Mouse (Mus musculus): ENCODE measurements around the gene Nckipsd. TPM values are rescaled to one million over a fixed set of nuclear protein-coding genes. Genes with fewer than 3 reads are reported as not detected.

Gene Nckipsd
- total and polyA plus RNA-seq, 3 experiments, result 6.4 to 13.2 (median 6.6) TPM

- no peak overlapping the region for H3K4me3 ChIP-seq (replicated peaks in 1 of 3; ENCODE audit: low read depth in 2 of 3, low read length in 2 of 3, poor library complexity in 1 of 3)
- H3K79me2 ChIP-seq (replicated peaks; ENCODE audit: control insufficient read depth, extremely low read depth, insufficient read depth, poor library complexity, severe bottlenecking), result peaks cover 75% of the 10 kb centered on the region
- H3K9me3 ChIP-seq (replicated peaks; ENCODE audit: low read length), result no peaks in the 10 kb centered on the region
- H3K9ac ChIP-seq (ENCODE audit: insufficient read depth, low read depth), result no peak overlapping the region
- H3K27me3 ChIP-seq (replicated peaks), result no peaks in the 10 kb centered on the region
- dilution Hi-C loops (cut with MboI; ENCODE audit: extremely low pct_ligation_motif_present, extremely low pct_unique_long_range_greater_than_20kb, low sequenced_read_pairs) (no loop called here), in situ Hi-C loops (cut with MboI; ENCODE audit: low pct_ligation_motif_present, low pct_unique_long_range_greater_than_20kb, low sequenced_read_pairs) (no loop called here)
- no peak for DNase-seq (ENCODE audit: extremely low read depth)
- H3K4me1 ChIP-seq (ENCODE audit: control insufficient read depth in 1 of 2, insufficient read depth in 2 of 2), result peaks cover 43 to 89% of the 10 kb centered on the region in 2 experiments
- peaks cover 4 to 28% of the 10 kb centered on the region in 2 experiments for H3K36me3 ChIP-seq (replicated peaks in 1 of 2; ENCODE audit: control insufficient read depth in 1 of 2, insufficient read depth in 1 of 2, low read length in 1 of 2)
- no peak overlapping the region for H3K4me2 ChIP-seq (ENCODE audit: insufficient read depth, low read depth, poor library complexity, severe bottlenecking)
- TF ChIP-seq MXI1 (IDR thresholded peaks at IDR 0.05; ENCODE audit: low read depth, low read length), result no peak
- no peak for TF ChIP-seq ETS1 (conservative IDR thresholded peaks at IDR 0.05; ENCODE audit: low read depth, low read length)
- no peak for TF ChIP-seq EP300 (IDR thresholded peaks at IDR 0.05; ENCODE audit: low read length)
- no peak for TF ChIP-seq BHLHE40 (IDR thresholded peaks at IDR 0.05; ENCODE audit: low read depth, low read length)
- no peak for TF ChIP-seq JUND (conservative IDR thresholded peaks at IDR 0.05; ENCODE audit: low read depth, low read length)
- TF ChIP-seq ZKSCAN1 (IDR thresholded peaks at IDR 0.05; ENCODE audit: borderline replicate concordance, low read depth, low read length), result no peak
- TF ChIP-seq RCOR1 (conservative IDR thresholded peaks at IDR 0.05; ENCODE audit: low read depth, low read length), result no peak
- no peak for TF ChIP-seq E2F4 (IDR thresholded peaks at IDR 0.05; ENCODE audit: insufficient replicate concordance, low read depth, low read length)
- no peak for TF ChIP-seq MAFK (IDR thresholded peaks at IDR 0.05; ENCODE audit: insufficient replicate concordance, low read length)
- no peak for TF ChIP-seq HCFC1 (IDR thresholded peaks at IDR 0.05; ENCODE audit: low read depth, low read length)
- no peak for TF ChIP-seq CTCF (conservative IDR thresholded peaks at IDR 0.05 in 1 of 2, IDR thresholded peaks at IDR 0.05 in 1 of 2; ENCODE audit: low read depth in 2 of 2, low read length in 2 of 2)
- TF ChIP-seq IRF4 (IDR thresholded peaks at IDR 0.05; ENCODE audit: low read depth, low read length), result no peak
- TF ChIP-seq MAX (IDR thresholded peaks at IDR 0.05; ENCODE audit: low read length), result no peak
- no peak for TF ChIP-seq KAT2A (IDR thresholded peaks at IDR 0.05; ENCODE audit: insufficient replicate concordance, low read length)
- no peak overlapping the region for H3K27ac ChIP-seq (ENCODE audit: insufficient read depth, low read depth)
Observed at GRCm38 (mm10) chr9:108788713-108789112, 19.5 kb upstream of the Nckipsd start.

GRCm38 (mm10) chr9:108792307-108792706 lies 15.9 kb upstream of the Nckipsd start:
- no peak for DNase-seq (ENCODE audit: extremely low read depth)
- Histone ChIP-seq H3K4me3 (replicated peaks in 1 of 3; ENCODE audit: low read depth in 2 of 3, low read length in 2 of 3, poor library complexity in 1 of 3) (no peak overlapping the region), H3K27ac (ENCODE audit: insufficient read depth, low read depth) (peak overlapping the region; percentile 75), H3K4me2 (ENCODE audit: insufficient read depth, low read depth, poor library complexity, severe bottlenecking) (peak overlapping the region; percentile 86), H3K4me1 (ENCODE audit: control insufficient read depth in 1 of 2, insufficient read depth in 2 of 2) (peaks cover 48 to 99% of the 10 kb centered on the region in 2 experiments), H3K79me2 (replicated peaks; ENCODE audit: control insufficient read depth, extremely low read depth, insufficient read depth, poor library complexity, severe bottlenecking) (peaks cover 75% of the 10 kb centered on the region), H3K9ac (ENCODE audit: insufficient read depth, low read depth) (no peak overlapping the region), H3K36me3 (replicated peaks in 1 of 2; ENCODE audit: control insufficient read depth in 1 of 2, insufficient read depth in 1 of 2, low read length in 1 of 2) (peaks cover 17 to 40% of the 10 kb centered on the region in 2 experiments), H3K27me3 (replicated peaks) (no peaks in the 10 kb centered on the region), H3K9me3 (replicated peaks; ENCODE audit: low read length) (no peaks in the 10 kb centered on the region)
- dilution Hi-C loops (cut with MboI; ENCODE audit: extremely low pct_ligation_motif_present, extremely low pct_unique_long_range_greater_than_20kb, low sequenced_read_pairs), result no loop called here
- in situ Hi-C loops (cut with MboI; ENCODE audit: low pct_ligation_motif_present, low pct_unique_long_range_greater_than_20kb, low sequenced_read_pairs), result no loop called here
- TF ChIP-seq JUND (conservative IDR thresholded peaks at IDR 0.05; ENCODE audit: low read depth, low read length) (no peak), JUN (IDR thresholded peaks at IDR 0.05; ENCODE audit: insufficient read depth, low read depth, low read length) (no peak), SIN3A (IDR thresholded peaks at IDR 0.05; ENCODE audit: low read length) (no peak), MXI1 (IDR thresholded peaks at IDR 0.05; ENCODE audit: low read depth, low read length) (no peak), USF1 (IDR thresholded peaks at IDR 0.05; ENCODE audit: low read depth, low read length) (no peak), USF2 (conservative IDR thresholded peaks at IDR 0.05; ENCODE audit: low read depth, low read length) (no peak), RCOR1 (conservative IDR thresholded peaks at IDR 0.05; ENCODE audit: low read depth, low read length) (no peak), NELFE (IDR thresholded peaks at IDR 0.05; ENCODE audit: low read depth, low read length) (no peak), E2F4 (IDR thresholded peaks at IDR 0.05; ENCODE audit: insufficient replicate concordance, low read depth, low read length) (no peak), MAX (IDR thresholded peaks at IDR 0.05; ENCODE audit: low read length) (no peak)
